In the genomic region with DNA sequence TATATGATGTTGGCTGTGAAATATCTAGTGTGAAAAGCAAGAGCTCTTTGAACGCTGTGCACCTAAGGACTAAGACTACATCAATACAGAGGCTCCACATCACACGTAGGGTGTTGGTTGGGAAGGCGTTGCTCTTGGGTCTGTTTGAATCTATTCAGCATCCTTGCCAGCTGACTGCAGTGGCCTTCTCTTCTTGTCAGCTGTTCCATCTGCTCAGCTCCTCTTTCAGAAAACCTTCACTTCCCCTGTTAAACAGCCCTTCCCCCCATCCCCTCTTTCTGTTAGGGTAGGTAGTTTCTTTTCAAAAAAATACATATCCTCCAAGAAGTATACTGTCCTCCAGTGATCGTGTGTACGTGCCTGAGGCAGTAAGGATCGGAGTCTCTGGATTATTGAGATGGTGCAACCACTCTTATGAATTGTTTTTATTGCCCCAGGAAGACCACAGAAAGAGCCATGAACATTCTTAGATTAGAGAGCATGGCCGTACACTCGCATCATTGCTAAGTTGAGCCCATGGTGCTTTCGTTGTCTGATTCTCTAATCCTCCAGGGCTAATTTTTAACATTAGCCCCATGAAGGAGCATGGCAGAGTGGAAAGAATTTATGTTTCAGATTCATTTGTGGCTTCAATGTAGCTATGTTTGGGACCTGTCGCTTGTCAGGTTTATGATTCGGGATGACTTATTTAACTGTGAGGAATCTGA, we compare ENCODE assay signal across 16 mouse cellular contexts. TPM values are rescaled to one million over a fixed set of nuclear protein-coding genes. Genes with fewer than 3 reads are reported as not detected.
DNase-seq lines count a peak whose midpoint lies in the region; ATAC-seq lines count a peak whose summit lies in the region.
"Had no signal": no experiment of that assay in that cellular context is flagged by ENCODE, and none has a peak within 500 bp of the region (broad histone marks: within the 10 kb centered on the region; RNA-seq: fewer than 3 reads in every experiment).

No protein-coding gene starts in this region.

- DNase-seq in heart, embryonic 10.5 days (ENCODE audit: low spot score), result no peak
- DNase-seq in induced T-regulatory cell, adult 2 months (ENCODE audit: low read depth), result peak; percentile 32
- DNase-seq in thymus, postnatal 0 days (ENCODE audit: low spot score), result peak; percentile 73
- DNase-seq in left cerebral cortex, adult 18-20 months (ENCODE audit: low spot score in 2 of 2), result no peak
- DNase-seq in layer of hippocampus, postnatal 10 days (ENCODE audit: low spot score in 2 of 2), result no peak
- DNase-seq: cerebellum, adult 11 months; heart, adult 18-20 months; heart, postnatal 14 days had no signal

- no peak overlapping the region for H3K4me3 ChIP-seq in heart, embryonic 13.5 days
- H3K4me3 ChIP-seq in heart, embryonic 10.5 days, result no peak overlapping the region
- H3K4me3 ChIP-seq in hindbrain, embryonic 12.5 days, result no peak overlapping the region
- H3K4me3 ChIP-seq: embryonic facial prominence, embryonic 12.5 days; limb, embryonic 15.5 days; midbrain, embryonic 10.5 days; neural tube, embryonic 15.5 days had no signal

- no peaks in the 10 kb centered on the region for H3K27me3 ChIP-seq in heart, embryonic 13.5 days (replicated peaks)
- no peaks in the 10 kb centered on the region for H3K27me3 ChIP-seq in heart, embryonic 10.5 days (ENCODE audit: insufficient read depth, poor library complexity, severe bottlenecking)
- H3K27me3 ChIP-seq in hindbrain, embryonic 12.5 days, result no peaks in the 10 kb centered on the region
- H3K27me3 ChIP-seq: embryonic facial prominence, embryonic 12.5 days; limb, embryonic 15.5 days; neural tube, embryonic 15.5 days had no signal

- H3K4me2 ChIP-seq in heart, embryonic 13.5 days, result peak overlapping the region; percentile 13; the same call in 1 of the 2 replicates
- H3K4me2 ChIP-seq in hindbrain, embryonic 12.5 days (replicated peaks), result no peak overlapping the region
- H3K4me2 ChIP-seq: embryonic facial prominence, embryonic 12.5 days; limb, embryonic 15.5 days; neural tube, embryonic 15.5 days had no signal

- H3K9ac ChIP-seq in heart, embryonic 13.5 days, result no peak overlapping the region
- H3K9ac ChIP-seq in hindbrain, embryonic 12.5 days, result no peak overlapping the region
- H3K9ac ChIP-seq: embryonic facial prominence, embryonic 12.5 days; limb, embryonic 15.5 days; neural tube, embryonic 15.5 days had no signal

- 72% methylated on average over 11 of the region's 11 CpGs for WGBS in heart, embryonic 13.5 days
- WGBS in heart, embryonic 10.5 days, result 79% methylated on average over 11 of the region's 11 CpGs
- 84% methylated on average over 11 of the region's 11 CpGs for WGBS in hindbrain, embryonic 12.5 days

- H3K4me1 ChIP-seq in heart, embryonic 13.5 days, result peaks cover 72% of the 10 kb centered on the region
- peaks cover 67% of the 10 kb centered on the region for H3K4me1 ChIP-seq in heart, embryonic 10.5 days
- peaks cover 53% of the 10 kb centered on the region for H3K4me1 ChIP-seq in hindbrain, embryonic 12.5 days

- no peaks in the 10 kb centered on the region for H3K36me3 ChIP-seq in heart, embryonic 13.5 days
- no peaks in the 10 kb centered on the region for H3K36me3 ChIP-seq in heart, embryonic 10.5 days
- H3K36me3 ChIP-seq in hindbrain, embryonic 12.5 days, result no peaks in the 10 kb centered on the region
- H3K36me3 ChIP-seq: embryonic facial prominence, embryonic 12.5 days; limb, embryonic 15.5 days; midbrain, embryonic 10.5 days; neural tube, embryonic 15.5 days had no signal

- no peak for ATAC-seq in heart, embryonic 13.5 days (ENCODE audit: extremely low read depth, insufficient number of reproducible peaks, low FRiP score, low TSS enrichment)
- peak; percentile 62 for ATAC-seq in CD4-positive, CD25-positive, alpha-beta regulatory T cell, adult 4 months
- no peak for ATAC-seq in hindbrain, embryonic 12.5 days (ENCODE audit: low FRiP score)
- ATAC-seq: hindbrain, embryonic 16.5 days had no signal

- H3K9me3 ChIP-seq in heart, embryonic 13.5 days, result no peaks in the 10 kb centered on the region
- no peaks in the 10 kb centered on the region for H3K9me3 ChIP-seq in heart, embryonic 10.5 days
- no peaks in the 10 kb centered on the region for H3K9me3 ChIP-seq in hindbrain, embryonic 12.5 days (replicated peaks)
- H3K9me3 ChIP-seq: embryonic facial prominence, embryonic 12.5 days; limb, embryonic 15.5 days; midbrain, embryonic 10.5 days; neural tube, embryonic 15.5 days had no signal

- 0 out of 2 replicates have a peak overlapping the region, but pooled peaks have one; percentile 12 for H3K27ac ChIP-seq in heart, embryonic 13.5 days (replicated peaks)
- H3K27ac ChIP-seq in heart, embryonic 10.5 days, result no peak overlapping the region
- no peak overlapping the region for H3K27ac ChIP-seq in hindbrain, embryonic 12.5 days
- H3K27ac ChIP-seq: embryonic facial prominence, embryonic 12.5 days; limb, embryonic 15.5 days; midbrain, embryonic 10.5 days; neural tube, embryonic 15.5 days had no signal

RNA-seq across cellular contexts. Expression of a gene that starts 28.9 kb away (rescaled TPM):
- polyA plus RNA-seq in heart, embryonic 13.5 days (2015; fragmentation: Nextera tagmentation; extraction: Ambion mirVana), result 6.3 and 6.8 TPM in 2 replicates
- polyA plus RNA-seq in heart, embryonic 10.5 days (2016; fragmentation: Nextera tagmentation; extraction: Ambion mirVana), result 9.0 and 10.0 TPM in 2 replicates
- 10 to 100 TPM; 22.0 to 25.3 TPM for polyA plus RNA-seq in CD4-positive, CD25-positive, alpha-beta regulatory T cell, adult 4 months (2017; shearing (Covaris generic))
- 12.4 and 16.6 TPM in 2 replicates for polyA plus RNA-seq in thymus, postnatal 0 days (2015; fragmentation: Nextera tagmentation; extraction: Ambion mirVana)
- total RNA-seq in left cerebral cortex, adult 18-20 months (2021), result 100 to 1,000 TPM; 108 to 109 TPM
- total RNA-seq in layer of hippocampus, postnatal 10 days (2021), result 10 to 100 TPM; 63.1 to 64.4 TPM
- 18.1 and 18.7 TPM in 2 replicates for polyA plus RNA-seq in hindbrain, embryonic 12.5 days (2016; fragmentation: Nextera tagmentation; extraction: Ambion mirVana)

Comparison
In these comparisons a context has a peak if more than half of its experiments do, and no peak if none do; other contexts are left out.
1. DNase-seq: peak in induced T-regulatory cell, adult 2 months (single experiment) and thymus, postnatal 0 days (single experiment); none in heart, embryonic 10.5 days (single experiment), left cerebral cortex, adult 18-20 months (0 of 2) and layer of hippocampus, postnatal 10 days (0 of 2).